9 mouse cellular contexts compared by ENCODE assay signal in genomic region chr10:82697305-82697898, GRCm38 (mm10). TPM values are rescaled to one million over a fixed set of nuclear protein-coding genes. Genes with fewer than 3 reads are reported as not detected.
DNase-seq lines count a peak whose midpoint lies in the region; ATAC-seq lines count a peak whose summit lies in the region.
"Had no signal": no experiment of that assay in that cellular context is flagged by ENCODE, and none has a peak within 500 bp of the region (broad histone marks: within the 10 kb centered on the region; RNA-seq: fewer than 3 reads in every experiment).

No protein-coding gene starts in this region.

- WGBS in kidney, embryonic 16.5 days, result 72% methylated on average over 3 of the region's 3 CpGs

- H3K9me3 ChIP-seq in kidney, embryonic 16.5 days (ENCODE audit: low read length), result no peaks in the 10 kb centered on the region
- H3K9me3 ChIP-seq: neural tube, embryonic 13.5 days had no signal

- H3K27me3 ChIP-seq in kidney, embryonic 16.5 days (ENCODE audit: insufficient read depth, low read length), result no peaks in the 10 kb centered on the region
- H3K27me3 ChIP-seq: neural tube, embryonic 13.5 days had no signal

- no peak overlapping the region for H3K4me2 ChIP-seq in kidney, embryonic 16.5 days (replicated peaks; ENCODE audit: low read depth, low read length)
- H3K4me2 ChIP-seq: neural tube, embryonic 13.5 days had no signal

- H3K4me1 ChIP-seq in kidney, embryonic 16.5 days (ENCODE audit: insufficient read depth, low read length), result peaks cover 27% of the 10 kb centered on the region

- DNase-seq in kidney, postnatal 10 days, result no peak
- peak; percentile 99 for DNase-seq in MEL-GATA-1-ER (ENCODE audit: extremely low read depth, low read depth)
- DNase-seq in gastrocnemius, adult 8-10 months (ENCODE audit: low spot score in 2 of 2), result no peak
- DNase-seq in frontal cortex, postnatal 14 days (ENCODE audit: low spot score in 2 of 2), result no peak
- DNase-seq: thymus, postnatal 14 days had no signal

- 0 out of 2 replicates have a peak overlapping the region, but pooled peaks have one; percentile 30 for H3K27ac ChIP-seq in kidney, embryonic 16.5 days (ENCODE audit: low read length)

- ATAC-seq in kidney, embryonic 16.5 days (ENCODE audit: low FRiP score, low TSS enrichment), result no peak
- ATAC-seq in hematopoietic stem cell, adult 5-6 weeks (replicated peaks in 1 of 2; ENCODE audit: insufficient read depth in 1 of 2, low FRiP score in 2 of 2, low TSS enrichment in 1 of 2, low read depth in 1 of 2, poor library complexity in 2 of 2, severe bottlenecking in 2 of 2), result peak; percentile 89 to 93
- peak; percentile 78 for ATAC-seq in monocyte, adult 5-6 weeks (replicated peaks; ENCODE audit: insufficient number of reproducible peaks, low FRiP score, low TSS enrichment, poor library complexity, severe bottlenecking)

- no peak overlapping the region for H3K9ac ChIP-seq in kidney, embryonic 16.5 days (replicated peaks; ENCODE audit: low read length)

- peaks cover 3% of the 10 kb centered on the region; the same call in 1 of the 2 replicates for H3K36me3 ChIP-seq in kidney, embryonic 16.5 days (ENCODE audit: insufficient read depth, low read length)

- H3K4me3 ChIP-seq in kidney, embryonic 16.5 days (ENCODE audit: low read length), result no peak overlapping the region
- H3K4me3 ChIP-seq: neural tube, embryonic 13.5 days had no signal

RNA-seq across cellular contexts. Expression of gene Hcfc2, which starts 1.4 kb away (rescaled TPM):
- polyA plus RNA-seq in kidney, embryonic 16.5 days (2015; fragmentation: Nextera tagmentation; extraction: Ambion mirVana), result 30.4 and 33.9 TPM in 2 replicates
- 40.1 and 44.0 TPM in 2 replicates for total RNA-seq in hematopoietic stem cell, adult 5-6 weeks (2017)
- total RNA-seq in monocyte, adult 5-6 weeks (2017), result 35.4 to 71.3 TPM (median 52.3 TPM) in 3 replicates
- 10 to 100 TPM; 25.4 to 33.2 (median 29.1) TPM for total RNA-seq in gastrocnemius, adult 8-10 months (2022)

RNA-seq across cellular contexts. Expression of gene Glt8d2, which starts 7.0 kb away (rescaled TPM):
- 3.0 and 4.1 TPM in 2 replicates for polyA plus RNA-seq in kidney, embryonic 16.5 days (2015; fragmentation: Nextera tagmentation; extraction: Ambion mirVana)
- total RNA-seq in hematopoietic stem cell, adult 5-6 weeks (2017), result 1.6 and 3.1 TPM in 2 replicates
- total RNA-seq in monocyte, adult 5-6 weeks (2017), result 1.2 TPM in 1 of 3 replicates, not detected in the others
- total RNA-seq in gastrocnemius, adult 8-10 months (2022), result 1 to 10 TPM; 1.1 to 2.7 (median 1.6) TPM
